Mouse (Mus musculus): ENCODE results near the gene Kif26b.

DNA sequence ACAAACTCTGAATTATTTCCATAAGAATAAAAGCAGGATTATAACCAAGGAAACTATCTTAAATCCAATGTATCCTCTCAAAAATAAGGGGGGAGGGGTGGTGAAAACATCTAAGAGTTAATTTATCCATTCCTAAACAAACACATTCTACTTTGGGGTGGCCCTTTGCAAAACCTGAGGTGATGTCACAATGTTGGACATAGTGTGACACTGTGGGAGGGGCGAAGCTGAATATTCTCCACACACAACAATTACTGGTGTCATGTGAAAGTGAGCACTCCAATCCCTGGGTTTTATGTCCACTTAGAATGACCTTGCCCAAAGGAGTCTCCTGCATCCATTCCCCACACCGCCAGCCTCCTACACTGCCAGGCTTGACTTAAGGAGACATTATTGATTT is 408.1 kb downstream of the Kif26b start:
- TF ChIP-seq CTCF (IDR thresholded peaks at IDR 0.05; ENCODE audit: insufficient read depth, low read depth, low read length) = no peak
- no peak for TF ChIP-seq POLR2A (IDR thresholded peaks at IDR 0.05; ENCODE audit: insufficient read depth, low read depth, low read length)
